Mouse (Mus musculus): Measurements from ENCODE around the gene Mroh7.
A peak's percentile ranks its signal among the peaks of the same experiment; 100 is the strongest.

The Mroh7 gene

DNA sequence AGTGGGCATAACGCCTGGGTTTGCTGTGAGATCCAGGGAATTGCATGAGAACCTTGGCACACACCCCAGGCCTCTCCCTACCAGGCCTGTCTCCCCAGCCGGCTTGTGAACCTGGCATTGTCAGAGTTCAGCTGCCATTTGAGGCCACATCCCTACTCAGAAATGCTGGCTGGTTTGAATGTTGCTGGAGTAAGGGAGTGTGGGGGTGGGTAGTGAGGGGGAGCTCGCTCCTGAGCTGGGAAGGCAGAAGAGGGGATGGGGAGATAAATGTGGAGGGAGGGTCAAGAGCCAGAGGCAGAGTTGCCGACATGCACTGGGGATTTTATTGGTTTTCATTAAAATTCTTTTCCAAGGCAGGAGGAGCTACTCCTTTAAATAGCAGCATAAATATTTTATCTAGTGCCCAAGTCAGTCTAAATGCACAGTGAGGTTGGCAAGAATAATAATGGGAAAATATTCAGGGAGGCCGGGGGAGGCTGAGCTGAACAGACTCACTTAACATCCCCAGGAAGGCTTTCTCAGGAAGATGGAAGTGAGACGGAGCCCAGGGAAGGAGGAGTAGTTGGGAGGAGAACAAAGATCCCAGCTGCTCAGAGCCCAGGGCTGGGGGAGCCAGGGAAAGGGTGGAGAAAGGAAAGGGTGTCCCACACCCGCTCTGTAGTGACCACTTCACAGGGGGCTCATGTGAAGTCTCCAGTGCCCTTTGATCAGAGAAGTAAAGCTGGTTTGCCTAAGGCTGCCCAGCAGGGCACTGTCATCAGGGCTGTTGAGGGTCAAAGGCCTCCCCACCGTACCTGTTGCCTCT, 97.2 kb downstream of the Mroh7 start:
- DNase-seq (ENCODE audit: low spot score in 2 of 2), result peak in 1 of 2 experiments; percentile 39

DNA sequence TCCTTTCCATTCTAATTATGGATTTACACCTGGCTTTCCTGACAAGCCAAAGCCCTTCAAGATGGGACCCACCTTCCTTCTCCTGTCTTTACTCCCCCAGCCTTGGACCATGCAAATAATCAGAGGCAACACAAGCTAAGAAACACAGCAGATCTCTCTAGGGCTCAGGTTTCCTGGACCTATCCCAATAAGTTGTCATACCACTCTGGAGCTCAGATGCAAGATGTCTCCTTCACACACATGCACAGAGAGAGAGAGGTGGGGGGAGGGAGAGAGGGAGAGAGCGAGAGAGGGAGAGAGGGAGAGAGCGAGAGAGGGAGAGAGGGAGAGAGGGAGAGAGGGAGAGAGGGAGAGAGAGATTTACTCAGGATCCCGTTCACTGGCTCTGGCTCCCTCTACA, 98.4 kb downstream of the Mroh7 start:
- DNase-seq (ENCODE audit: low spot score in 2 of 2), result no peak
